Mouse (Mus musculus) ovary, postnatal 36 days (tissue): Measurements from ENCODE around the gene Pycr1.
A peak's percentile ranks its signal among the peaks of the same experiment; 100 is the strongest.

ENCODE experiments used
- DNase-seq: peaks from one replicate; pipeline ENCODE4 v3.0.0; 2022; ENCODE audit warnings: low spot score, mixed read lengths

The Pycr1 gene

GRCm38 (mm10) chr11:120603545-120603944, 40.0 kb downstream of the Pycr1 start:
- DNase-seq: no peak

GRCm38 (mm10) chr11:120600716-120601115, 42.9 kb downstream of the Pycr1 start:
- no peak for DNase-seq

DNA sequence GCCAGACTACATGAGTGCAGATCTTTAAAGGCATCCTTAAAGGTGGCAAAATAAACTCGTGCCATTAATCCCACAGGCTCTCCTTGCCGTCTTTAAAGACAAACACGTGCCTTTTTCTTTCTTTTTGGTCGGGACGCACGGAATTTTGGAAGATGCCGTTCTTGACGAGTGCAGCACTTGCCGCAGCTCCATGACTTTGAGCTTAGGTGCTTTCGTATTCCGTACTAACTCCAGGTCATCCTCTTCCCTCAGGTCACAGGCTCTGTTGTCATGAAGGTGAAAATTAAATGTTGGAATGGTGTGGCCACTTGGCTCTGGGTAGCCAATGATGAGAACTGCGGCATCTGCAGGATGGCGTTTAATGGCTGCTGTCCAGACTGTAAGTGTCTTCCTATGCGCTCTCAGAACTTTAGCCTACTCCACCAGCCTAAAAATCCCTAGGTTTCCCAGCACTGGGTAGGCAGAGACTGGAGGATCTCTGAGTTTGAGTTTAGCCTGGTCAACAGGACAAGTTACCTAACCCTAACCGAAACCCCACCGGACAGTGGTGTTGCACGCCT, 44.5 kb downstream of the Pycr1 start:
- DNase-seq: no peak

- peak; percentile 94 for DNase-seq
Observed at GRCm38 (mm10) chr11:120598283-120598989, 45.1 kb downstream of the Pycr1 start, which contains the start of the genes Alyref and Anapc11. TSS of gene Alyref (minus strand) at chr11:120598365. TSS of gene Anapc11 (plus strand) at chr11:120598421.

- DNase-seq: peak; percentile 46
Observed at GRCm38 (mm10) chr11:120597240-120598235, 46.0 kb downstream of the Pycr1 start.

GRCm38 (mm10) chr11:120588531-120588930, 55.0 kb downstream of the Pycr1 start:
- DNase-seq: no peak
